Mouse (Mus musculus): ENCODE results near the gene Lep. TPM values are rescaled to one million over a fixed set of nuclear protein-coding genes. Genes with fewer than 3 reads are reported as not detected.

Lep gene
- total RNA-seq, 1 experiment from 2014 or later, result 6.3 TPM

DNA sequence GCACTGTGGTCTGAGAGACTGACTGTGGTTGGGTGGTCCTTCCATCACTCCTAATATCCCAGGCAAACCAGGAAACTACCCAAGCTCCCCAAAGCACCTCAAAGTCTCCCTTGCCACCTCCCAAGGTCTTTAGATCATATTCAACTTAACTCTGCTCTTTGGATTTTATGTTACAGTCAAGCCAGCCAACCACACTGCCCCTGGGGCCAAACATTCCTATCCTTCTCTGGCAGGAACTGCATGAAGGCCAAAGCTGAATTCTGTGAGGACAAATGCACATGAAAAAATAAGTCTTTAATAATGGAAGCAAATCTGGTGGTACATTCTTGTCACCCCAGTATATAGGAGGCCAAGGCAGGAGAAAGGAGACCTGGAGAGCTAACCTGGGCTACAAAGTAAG is 16.0 kb upstream of the Lep start:
- no peak for DNase-seq

DNA sequence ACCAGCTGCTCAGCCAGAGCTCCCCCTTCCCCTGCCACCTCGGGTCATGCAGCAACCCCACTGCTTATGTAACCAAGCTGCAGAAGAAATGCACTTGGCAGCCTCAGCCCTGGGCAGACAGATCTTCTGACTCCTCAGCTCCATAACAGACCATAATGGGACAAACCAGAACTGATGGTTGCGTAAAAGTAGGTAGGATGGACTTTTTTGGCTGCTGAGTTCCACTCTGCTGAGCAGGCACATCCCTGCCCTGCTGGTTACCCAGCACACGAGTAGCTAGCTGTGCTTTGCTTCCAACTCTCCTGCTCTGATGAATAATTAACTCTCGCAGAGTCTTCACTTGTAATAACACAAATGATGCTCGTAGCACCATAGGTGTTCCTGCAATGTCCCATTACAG is 10.1 kb upstream of the Lep start:
- no peak for DNase-seq

DNA sequence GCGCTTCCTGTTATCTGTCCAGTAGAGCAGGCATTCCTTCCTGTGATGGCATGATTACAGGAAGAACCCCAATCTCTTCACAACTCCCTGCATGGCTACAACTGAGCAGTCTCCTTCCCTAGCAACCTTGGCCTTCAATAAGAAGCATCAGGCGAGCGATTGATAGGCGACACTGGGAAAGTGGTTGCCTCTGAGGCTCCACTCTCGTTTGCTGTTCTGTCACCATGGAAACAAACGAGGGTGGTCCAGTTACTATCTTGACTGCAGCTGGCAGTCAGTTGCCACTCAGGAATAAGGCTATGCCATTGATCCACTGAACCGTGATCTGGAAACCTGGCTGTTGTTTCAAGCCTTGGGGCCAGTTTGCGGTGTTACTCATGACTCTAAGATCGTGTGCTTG is 7.8 kb upstream of the Lep start:
- no peak for DNase-seq

DNA sequence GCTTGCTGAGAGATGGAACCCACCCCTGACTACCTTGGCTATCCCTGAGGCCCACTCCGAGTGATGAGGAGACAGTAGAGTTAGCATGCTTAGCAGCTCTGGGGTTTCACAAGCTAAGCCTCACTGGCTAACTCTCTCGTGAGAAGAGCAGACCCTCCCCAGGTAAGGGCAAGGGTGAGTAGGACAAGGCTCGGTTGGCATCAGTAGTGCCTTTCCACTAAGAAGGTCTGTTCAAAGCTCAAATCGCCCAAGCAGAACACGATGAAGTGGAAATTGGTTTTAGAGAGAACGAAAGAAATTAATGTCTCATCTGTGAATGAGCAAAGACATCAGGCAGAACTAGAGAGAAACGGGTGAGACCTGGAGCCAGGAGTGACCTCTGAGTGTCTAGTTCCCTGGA is 6.8 kb upstream of the Lep start:
- no peak for DNase-seq

DNA sequence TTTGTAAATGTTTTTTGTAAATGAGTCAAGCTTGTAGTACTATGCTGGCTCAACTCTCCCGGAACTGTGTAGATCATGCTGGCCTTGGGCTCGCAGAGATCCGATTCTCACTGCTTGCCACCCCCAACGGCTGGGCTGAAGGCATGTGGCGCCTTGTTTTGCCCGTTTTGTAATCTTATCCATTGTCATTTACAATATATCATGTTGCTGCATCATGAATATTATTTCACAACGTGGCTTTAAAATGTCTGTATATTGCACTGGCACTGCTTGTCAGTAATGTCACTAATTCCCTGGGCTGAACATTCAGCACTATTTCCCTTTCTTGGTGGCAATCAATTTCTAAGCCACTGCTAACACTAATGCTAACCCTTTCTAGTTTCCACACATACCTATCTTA is 3.6 kb upstream of the Lep start:
- DNase-seq, result no peak

DNA sequence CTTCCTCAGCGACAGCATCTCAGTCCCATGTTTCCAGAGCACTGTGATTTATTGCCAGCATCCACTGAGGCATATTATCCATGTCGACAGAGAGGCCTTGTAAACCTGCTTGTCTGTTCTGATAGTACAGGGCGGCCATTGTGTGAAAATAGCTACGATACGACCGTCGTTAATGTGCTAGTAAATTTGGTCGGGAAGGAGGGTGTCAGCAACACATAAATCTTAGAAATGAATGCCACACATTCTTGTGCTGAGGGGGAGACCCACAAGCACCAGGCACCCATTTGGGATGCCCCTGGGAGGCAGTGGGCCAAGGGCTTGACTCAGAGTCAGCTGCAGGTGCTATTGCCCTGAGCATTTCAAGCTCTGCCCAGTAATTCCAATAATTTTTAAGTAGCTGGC is 6.4 kb downstream of the Lep start:
- no peak for DNase-seq

DNA sequence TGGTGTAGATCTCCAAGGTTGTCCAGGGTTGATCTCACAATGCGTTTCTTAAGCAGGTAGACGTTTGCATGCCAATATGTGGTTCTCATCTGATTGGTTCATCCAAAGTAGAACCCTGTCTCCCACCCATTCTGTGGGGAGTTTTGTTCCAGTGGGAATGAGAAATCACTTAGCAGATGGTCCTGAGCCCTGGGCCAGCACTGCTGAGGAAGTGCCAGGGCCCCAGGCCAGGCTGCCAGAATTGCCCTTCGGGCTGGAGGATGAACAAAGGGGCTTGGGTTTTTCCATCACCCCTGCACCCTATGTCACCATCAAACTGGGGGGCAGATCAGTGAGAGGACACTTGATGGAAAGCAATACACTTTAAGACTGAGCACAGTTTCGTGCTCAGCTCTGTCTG is 12.2 kb downstream of the Lep start:
- DNase-seq, result no peak

DNA sequence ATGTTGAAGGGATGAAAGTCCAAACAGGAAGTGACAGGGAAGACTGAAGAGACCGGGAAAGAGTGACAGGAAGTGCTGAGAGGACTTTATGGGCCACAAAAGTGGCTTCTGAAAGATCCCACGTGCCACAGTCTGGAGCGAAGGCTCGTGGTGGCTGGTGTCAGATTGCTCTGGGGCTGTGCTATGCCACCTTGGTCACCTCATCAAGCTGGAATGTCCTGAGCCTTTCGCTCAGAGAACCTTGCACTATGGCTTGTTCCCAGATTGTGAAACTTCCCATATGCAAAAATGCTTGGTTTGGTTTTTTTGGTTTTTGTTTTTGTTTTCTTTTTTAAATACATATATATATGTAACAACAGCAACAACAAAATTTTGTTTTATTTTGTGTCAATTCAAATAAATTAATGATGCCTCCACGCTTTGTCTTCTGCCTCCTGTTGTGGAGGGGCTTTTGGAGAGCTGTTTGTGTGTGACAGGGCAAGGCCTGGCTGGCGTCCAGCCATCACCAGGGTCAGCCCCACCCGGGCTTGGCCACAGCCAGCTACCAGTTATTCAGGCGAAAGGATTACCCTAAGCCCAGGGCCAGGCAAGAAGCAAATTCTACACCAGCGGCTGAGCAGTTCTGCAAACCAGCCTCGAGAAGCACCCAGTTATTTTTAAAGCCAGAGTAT is 13.6 kb downstream of the Lep start:
- peak; percentile 26 for DNase-seq

DNA sequence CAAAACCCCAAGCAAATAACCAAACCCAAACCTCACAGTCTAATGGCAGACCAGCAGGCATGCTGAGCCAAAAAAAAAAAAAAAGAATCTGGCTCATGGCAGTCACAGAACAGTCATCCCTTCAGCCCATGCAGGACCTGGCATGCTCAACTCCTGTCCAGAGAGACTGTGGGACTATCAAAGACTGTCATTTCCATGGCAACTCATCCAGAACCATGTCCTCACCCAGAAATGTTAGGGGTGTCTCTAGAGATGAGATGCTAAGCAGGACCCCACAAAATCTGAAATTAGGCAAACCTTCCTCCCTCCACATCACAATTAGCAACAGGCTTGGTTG is 14.1 kb downstream of the Lep start:
- no peak for DNase-seq

DNA sequence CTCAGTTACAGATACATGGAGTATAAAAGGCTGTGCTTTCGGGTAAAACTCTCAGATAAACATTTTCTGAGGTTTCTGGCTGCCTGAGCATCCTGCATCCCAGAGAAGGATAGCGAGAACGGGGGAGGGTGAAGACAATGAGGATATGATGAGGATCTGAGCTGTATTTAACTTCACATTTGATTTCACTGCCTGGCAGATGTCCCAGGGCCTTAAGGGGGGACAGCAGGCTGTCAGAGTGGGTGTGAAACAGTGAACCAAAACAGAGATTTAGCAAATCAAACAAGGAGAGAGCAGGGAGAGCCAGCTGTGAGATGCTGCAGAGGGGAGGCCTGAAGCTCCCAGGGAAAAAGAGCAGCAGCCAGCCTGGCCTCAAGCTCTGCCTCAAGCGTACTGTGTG is 19.3 kb downstream of the Lep start:
- no peak for DNase-seq

DNA sequence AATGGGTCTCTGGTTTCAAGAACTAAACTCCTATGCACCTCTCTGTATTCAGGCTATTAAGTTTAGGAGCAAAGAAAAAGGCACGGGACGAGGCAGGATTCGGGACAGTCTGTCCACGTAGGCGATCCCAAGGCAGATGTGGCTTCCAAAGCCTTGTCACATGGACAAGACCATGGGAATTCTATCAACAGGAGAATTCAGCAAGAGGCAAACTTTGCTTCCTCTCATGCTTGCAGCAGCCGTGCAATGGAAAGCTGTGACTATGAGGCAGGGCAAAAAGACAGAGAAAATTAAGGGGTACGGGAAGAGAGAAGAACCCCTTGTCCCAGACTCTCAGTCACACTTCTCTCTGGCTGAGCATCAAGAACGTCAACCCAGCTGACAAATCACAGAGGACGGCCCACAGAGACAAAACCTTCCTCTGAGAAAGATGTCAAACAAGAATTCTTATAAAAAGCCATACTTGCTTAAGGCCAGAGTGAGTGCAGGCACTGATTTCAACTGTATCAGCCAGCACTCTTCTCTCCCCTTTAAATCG is 21.9 kb downstream of the Lep start:
- DNase-seq, result no peak

DNA sequence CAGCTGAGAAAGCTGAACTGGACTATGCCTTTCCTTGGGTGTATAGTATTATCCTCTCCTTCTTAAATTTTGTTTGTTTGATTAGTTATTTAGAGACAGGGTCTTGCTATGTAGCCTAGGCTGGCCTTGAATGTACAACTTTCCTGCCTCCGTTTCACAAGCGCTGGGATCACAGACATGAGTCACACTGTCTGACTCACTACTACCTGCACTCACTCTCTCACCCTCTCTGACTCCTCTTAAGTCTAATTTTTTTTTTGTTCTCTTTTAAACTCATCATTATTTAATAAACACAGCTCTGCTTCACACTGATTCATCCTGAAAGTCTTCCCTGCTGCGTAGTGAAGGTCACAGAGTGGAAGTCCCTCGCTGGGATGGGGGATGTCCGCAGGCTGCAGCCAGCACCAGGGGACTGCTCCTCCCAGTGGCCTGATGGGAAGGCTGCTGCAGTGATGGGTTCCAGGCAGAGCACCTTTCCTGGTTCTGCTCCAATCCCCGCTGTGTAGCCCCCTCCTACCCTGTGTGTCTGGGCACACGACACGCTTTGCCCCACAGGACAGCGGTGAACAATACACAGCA is 22.8 kb downstream of the Lep start:
- peak; percentile 16 for DNase-seq

DNA sequence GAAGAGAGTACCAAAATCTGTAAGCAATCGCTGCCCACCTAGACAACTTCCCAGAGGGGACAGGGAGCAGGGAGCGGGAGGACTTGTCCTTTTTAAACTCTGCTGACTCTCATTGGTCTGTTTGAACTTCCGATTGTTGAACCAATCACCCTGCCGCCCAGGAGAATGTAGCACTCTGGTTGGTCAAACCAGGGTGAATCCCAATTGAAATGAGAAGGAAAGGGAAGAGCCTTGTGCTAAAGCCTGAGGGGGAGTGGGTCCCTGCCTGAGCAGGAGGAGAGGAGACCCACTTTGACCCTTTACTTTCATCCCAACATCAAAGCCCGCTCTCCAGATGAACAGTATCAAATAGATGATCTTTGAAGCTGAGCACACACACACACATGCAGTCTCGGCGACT is 24.4 kb downstream of the Lep start:
- no peak for DNase-seq

DNA sequence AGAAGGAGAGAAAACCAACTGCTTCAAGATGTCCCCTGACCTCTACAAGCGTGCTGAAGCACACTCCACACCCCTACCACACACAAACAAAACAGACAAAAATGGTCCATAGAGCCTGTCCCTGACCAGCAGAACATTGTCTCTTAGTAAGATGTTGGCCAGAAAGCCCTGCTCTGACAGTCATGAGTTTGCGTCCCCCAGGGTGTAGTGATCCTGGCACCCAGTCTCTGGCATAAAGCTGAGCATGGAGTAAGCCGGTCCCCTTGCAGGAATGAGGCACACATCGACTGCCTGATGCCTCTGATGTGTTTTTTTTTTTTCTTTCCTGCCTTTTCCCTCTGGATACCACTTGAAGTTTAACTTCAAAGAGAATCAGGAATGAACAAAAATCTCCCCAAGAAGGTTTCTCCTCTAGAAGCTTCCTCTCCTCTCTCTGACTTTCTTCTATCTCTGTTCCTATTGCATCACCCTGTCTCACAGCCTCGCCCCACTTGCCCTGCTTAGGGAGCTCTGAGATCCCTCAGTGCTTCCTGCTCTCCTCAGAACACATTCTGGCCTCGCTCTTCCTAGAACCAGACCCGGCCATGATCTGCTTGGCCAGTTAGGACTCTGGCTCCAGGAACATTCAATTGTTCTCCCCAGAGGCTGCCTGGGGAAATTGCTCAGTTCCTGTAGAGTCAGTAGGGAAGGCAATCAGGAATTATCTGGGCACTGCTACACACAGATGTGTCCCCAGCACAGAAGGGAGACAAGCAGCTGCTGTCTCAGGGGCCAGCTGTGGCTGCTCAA is 28.1 kb downstream of the Lep start:
- DNase-seq, result peak; percentile 14

DNA sequence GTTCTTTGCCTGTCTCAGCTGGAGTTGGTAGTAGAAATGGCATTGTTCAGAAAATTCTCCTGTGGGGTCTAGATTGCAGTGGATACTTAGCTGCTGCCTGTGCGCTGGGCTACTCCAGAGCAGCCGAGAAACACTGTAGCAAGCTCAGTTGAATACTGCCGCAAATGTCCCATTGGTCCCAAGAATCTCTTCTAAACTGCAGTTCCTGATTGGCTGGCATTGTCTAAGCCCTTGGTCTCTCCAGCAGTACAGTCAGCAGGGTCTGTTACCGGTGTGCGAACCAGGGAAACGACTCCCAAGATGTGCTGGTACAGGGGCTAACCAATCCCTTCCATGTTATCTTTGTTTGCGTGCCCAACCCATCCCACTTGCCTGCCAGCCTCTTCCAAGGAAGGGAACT is 32.2 kb downstream of the Lep start:
- no peak for DNase-seq

DNA sequence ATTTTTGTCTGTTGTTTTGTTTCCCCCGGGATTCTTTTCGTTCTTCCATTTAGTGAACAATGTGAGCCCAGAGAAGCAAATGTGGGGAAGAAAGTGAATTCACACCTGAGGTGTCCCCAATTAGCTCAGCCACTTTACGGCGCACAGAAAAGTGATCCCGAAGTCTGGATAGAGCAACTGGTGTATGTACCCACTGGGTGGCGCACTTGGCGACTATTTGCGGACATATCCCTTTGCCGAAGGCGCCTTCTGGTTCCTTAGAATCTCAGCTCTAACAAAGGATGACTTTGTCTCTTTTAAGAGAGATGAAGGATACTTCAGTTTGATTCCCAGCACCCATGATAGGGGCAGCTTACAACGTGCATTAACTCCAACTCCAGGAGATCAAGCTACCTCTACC is 32.9 kb downstream of the Lep start:
- peak; percentile 13 for DNase-seq

DNA sequence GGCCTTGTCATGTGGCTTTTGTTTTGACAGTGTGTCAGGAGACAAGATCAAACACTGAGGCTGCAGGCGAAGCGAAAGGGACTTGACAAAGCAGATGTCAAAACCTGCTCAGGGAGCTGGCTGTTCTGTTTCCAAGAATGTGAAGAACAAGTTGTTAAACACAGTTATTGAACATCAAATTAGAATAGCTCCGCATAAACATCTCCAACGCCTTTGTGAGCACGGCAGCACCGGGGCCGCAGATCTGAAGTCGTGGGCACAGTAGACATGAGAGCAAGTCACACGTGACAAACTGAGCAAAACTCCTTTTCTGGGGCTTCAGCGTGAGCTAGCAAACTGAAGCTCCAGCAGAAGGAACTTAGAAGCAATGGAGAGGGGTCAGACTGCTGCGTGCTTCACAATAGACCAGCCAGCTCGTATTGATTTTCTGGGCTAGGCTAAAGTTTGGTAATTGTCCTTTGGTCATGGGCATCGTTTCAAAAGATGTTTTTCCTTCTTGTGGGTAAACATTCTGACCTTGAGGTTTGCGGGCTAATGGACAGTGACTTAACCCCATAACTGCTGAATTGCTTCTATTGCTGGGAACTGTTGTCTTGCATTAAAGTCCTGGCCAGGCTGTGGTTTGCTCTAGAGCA is 39.6 kb downstream of the Lep start:
- DNase-seq, result no peak

DNA sequence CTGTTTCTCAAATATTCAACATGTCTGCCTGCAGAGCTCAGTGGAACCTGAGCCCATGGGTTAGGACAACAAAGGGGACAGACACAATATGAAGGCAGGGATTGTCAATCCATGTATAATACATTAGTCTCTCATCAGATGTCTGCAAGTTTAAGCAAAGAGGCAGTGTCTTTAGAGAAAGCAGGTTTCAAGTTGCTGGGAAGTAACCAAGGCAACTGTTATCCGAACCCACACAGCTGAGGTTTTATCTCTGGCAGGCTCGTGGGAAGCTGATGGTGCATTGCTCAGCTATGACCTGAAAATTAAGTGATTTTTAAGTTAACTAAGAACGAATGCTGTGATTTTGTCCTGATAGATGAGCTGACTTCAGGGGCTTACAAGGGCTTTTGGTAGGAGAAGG is 40.4 kb downstream of the Lep start:
- no peak for DNase-seq

DNA sequence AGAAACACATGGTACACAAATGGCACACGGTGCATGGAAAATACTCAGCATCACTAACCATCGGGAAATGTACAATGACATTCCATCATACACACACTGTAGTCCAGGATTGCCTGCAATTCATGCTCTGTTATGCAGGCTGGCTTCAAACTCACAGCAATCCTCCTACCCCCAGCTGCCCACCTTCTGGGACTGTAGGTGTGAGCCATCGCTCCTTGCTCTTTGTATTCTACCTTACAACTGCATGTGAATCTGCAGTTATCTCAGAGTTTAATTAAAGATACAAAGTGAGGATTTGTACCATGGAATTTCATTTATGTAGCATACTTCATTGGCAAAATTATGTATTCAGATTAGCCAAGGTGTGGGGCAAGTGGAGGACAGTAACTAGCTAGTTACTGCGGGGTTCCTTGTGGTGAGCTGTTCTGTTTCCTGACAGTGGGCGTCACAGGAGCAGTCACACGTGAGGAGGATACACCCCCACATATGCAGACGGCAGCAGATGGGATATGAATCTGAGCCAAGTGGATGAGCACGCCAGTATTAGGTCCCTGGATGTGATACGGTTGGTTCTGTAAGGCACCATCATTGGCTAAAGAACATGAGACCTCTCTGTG is 41.3 kb downstream of the Lep start:
- DNase-seq, result no peak

DNA sequence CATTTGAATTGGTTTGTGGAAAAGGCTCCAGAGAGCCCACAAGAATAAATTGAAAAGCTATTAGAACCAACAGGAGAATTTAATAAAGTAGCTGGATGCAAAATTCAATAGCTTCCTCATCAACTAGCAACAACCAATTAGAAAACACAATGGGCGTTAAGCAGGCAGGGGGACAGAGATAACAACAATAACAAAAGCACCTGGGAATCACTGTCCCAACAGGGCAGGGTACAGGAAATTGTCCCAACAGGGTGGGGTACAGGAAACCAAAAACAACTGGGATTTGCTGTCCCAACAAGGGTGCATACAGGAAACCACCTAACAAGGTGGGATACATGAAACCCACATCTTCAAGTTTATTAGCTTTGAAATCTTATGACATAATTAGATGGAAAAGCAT is 48.4 kb downstream of the Lep start:
- DNase-seq, result no peak

DNA sequence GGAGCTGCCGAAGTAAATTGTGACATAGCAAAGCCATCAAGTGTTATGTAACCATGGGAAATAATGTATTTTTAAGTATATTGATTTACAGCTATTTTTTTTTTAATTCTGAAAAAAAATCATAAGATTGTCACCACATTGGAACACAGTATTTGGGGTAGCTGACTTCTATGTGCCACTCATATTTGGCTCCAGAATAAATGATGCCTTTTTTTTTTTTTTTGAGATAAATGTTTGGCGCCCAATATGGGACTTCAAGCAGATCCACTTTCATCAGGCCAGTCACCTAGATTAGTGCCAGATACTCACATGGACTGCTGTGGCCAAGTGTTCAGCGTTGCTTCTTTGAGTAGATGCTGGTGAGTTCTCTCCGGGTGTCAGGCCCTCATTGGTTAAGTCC is 51.5 kb downstream of the Lep start:
- DNase-seq, result no peak

DNA sequence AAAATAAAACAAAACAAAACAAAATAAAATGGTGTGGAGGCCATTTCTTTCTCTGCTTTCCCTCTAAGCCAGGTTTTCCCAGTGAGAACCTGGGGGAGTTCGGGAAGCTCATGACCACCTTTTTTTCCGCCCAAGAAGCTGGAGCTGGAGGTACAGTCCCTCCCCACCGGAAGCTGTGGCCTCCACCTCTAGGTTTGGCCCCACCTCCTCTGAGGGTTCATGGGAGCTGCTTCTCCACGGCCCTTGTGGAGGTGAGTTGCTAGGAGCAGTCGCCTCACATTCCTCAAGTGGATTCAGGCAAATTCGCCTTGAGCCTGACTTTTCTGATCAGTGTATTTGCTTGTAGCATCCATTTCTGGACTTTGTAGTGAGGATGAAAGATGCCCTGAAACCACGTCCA is 55.7 kb downstream of the Lep start:
- no peak for DNase-seq

Data from adrenal gland, postnatal 25 days (tissue).